Mouse (Mus musculus) embryonic facial prominence, embryonic 11.5 days (tissue): ENCODE data around the gene Prl7a1. TPM values are rescaled to one million over a fixed set of nuclear protein-coding genes. Genes with fewer than 3 reads are reported as not detected.

ENCODE experiments used
- ATAC-seq: fragments of 200-750 bp; cut with Nextera tagmentation; replicated peaks from 2 replicates; pipeline ENCODE4 v1.8.0; 2017; ENCODE audit warnings: low read depth; ENCODE audit not compliant: insufficient number of reproducible peaks, low FRiP score, low TSS enrichment
- DNase-seq: peaks from one replicate; pipeline ENCODE4 v3.0.0-alpha.2; 2015; ENCODE audit warnings: low spot score
- H3K27ac ChIP-seq: fragments of 300-500 bp; sonication (generic); replicated peaks from 2 replicates; pipeline ENCODE4 v1.5.1; 2014; ENCODE audit warnings: mild to moderate bottlenecking, low read depth, low read length, control low read depth
- H3K27me3 ChIP-seq: fragments of 300-500 bp; sonication (generic); 2 replicates; pipeline ENCODE4 v1.6.1; 2014; ENCODE audit warnings: mild to moderate bottlenecking, low read length, moderate library complexity, mixed read lengths; ENCODE audit not compliant: control insufficient read depth, insufficient read depth
- H3K36me3 ChIP-seq: fragments of 300-500 bp; sonication (generic); replicated peaks from 2 replicates; pipeline ENCODE4 v1.6.1; 2014; ENCODE audit warnings: low read depth, mild to moderate bottlenecking, low read length, moderate library complexity, mixed read lengths; ENCODE audit not compliant: control insufficient read depth, insufficient read depth
- H3K4me1 ChIP-seq: fragments of 300-500 bp; sonication (generic); 2 replicates; pipeline ENCODE4 v1.6.1; 2014; ENCODE audit warnings: low read length, mixed read lengths; ENCODE audit not compliant: control insufficient read depth, insufficient read depth
- H3K4me2 ChIP-seq: fragments of 300-500 bp; sonication (generic); 2 replicates; pipeline ENCODE4 v1.6.1; 2014; ENCODE audit warnings: low read depth, mild to moderate bottlenecking, control low read depth, low read length, moderate library complexity
- H3K4me3 ChIP-seq: fragments of 300-500 bp; sonication (generic); 2 replicates; pipeline ENCODE4 v1.5.1; 2014; ENCODE audit warnings: low read depth, low read length, control low read depth
- H3K9ac ChIP-seq: fragments of 300-500 bp; sonication (generic); replicated peaks from 2 replicates; pipeline ENCODE4 v1.6.1; 2014; ENCODE audit warnings: mild to moderate bottlenecking, control low read depth, low read length
- H3K9me3 ChIP-seq: fragments of 300-500 bp; sonication (generic); replicated peaks from 2 replicates; pipeline ENCODE4 v1.6.1; 2016; ENCODE audit warnings: mild to moderate bottlenecking, low read length, inconsistent platforms, mixed read lengths; ENCODE audit not compliant: control insufficient read depth
- WGBS: fragments of 180-500 bp; shearing (Covaris S2); extraction: QIAGEN DNeasy Blood & Tissue Kit; methylation state at CpG from one replicate; pipeline ENCODE4 v1.1.7; 2014; 5-methylcytosine and 5-hydroxymethylcytosine counted together
- polyA plus RNA-seq: library from polyadenylated mRNA; unstranded; fragments of >200 nt; fragmentation: Nextera tagmentation; extraction: Ambion mirVana; gene quantifications from 2 replicates; pipeline ENCODE4 v1.2.1, GENCODE M21; 2014

Gene Prl7a1
- not detected in 2 replicates for polyA plus RNA-seq

- Histone ChIP-seq H3K27me3 (no peaks in the 10 kb centered on the region), H3K27ac (no peak within 1 kb of the TSS)
- WGBS: 96% methylated on average over 3 of the region's 3 CpGs
Observed at GRCm38 (mm10) chr13:27642393-27642792, at the start of gene Prl7a1. TSS of gene Prl7a1 (minus strand) at chr13:27642493.

GRCm38 (mm10) chr13:27667936-27668335 is 25.6 kb upstream of the Prl7a1 start, which contains the start of gene Prl7a2:
TSS of gene Prl7a2 (minus strand) at chr13:27668036.
- 83% methylated on average over 4 of the region's 4 CpGs for WGBS
- H3K9me3 ChIP-seq: no peaks in the 10 kb centered on the region

More at GRCm38 (mm10) chr13:27642393-27642792, at the start of gene Prl7a1:
- Histone ChIP-seq H3K9ac (no peak within 1 kb of the TSS), H3K36me3 (no peaks in the 10 kb centered on the region), H3K4me1 (no peaks in the 10 kb centered on the region), H3K9me3 (no peaks in the 10 kb centered on the region), H3K4me2 (no peak within 1 kb of the TSS), H3K4me3 (no peak within 1 kb of the TSS)
- no peak for ATAC-seq
- no peak for DNase-seq

GRCm38 (mm10) chr13:27660747-27661146 is 18.5 kb upstream of the Prl7a1 start:
- Histone ChIP-seq H3K27me3 (no peaks in the 10 kb centered on the region), H3K4me1 (no peaks in the 10 kb centered on the region), H3K9me3 (no peaks in the 10 kb centered on the region), H3K36me3 (no peaks in the 10 kb centered on the region), H3K4me2 (no peak overlapping the region), H3K4me3 (no peak overlapping the region), H3K27ac (no peak overlapping the region), H3K9ac (no peak overlapping the region)
- DNase-seq (no peak), ATAC-seq (no peak)
- WGBS: 89% methylated on average over 2 of the region's 2 CpGs

More at GRCm38 (mm10) chr13:27667936-27668335, 25.6 kb upstream of the Prl7a1 start, which contains the start of gene Prl7a2:
- no peak within 1 kb of the TSS for H3K27ac ChIP-seq
- no peaks in the 10 kb centered on the region for H3K36me3 ChIP-seq
- H3K4me1 ChIP-seq: no peaks in the 10 kb centered on the region
- H3K4me3 ChIP-seq: no peak within 1 kb of the TSS
- no peaks in the 10 kb centered on the region for H3K27me3 ChIP-seq
- H3K4me2 ChIP-seq: no peak within 1 kb of the TSS
- H3K9ac ChIP-seq: no peak within 1 kb of the TSS
- DNase-seq: no peak
- no peak for ATAC-seq

GRCm38 (mm10) chr13:27610482-27610881 is 31.8 kb downstream of the Prl7a1 start, which contains the start of gene Prl7b1:
TSS of gene Prl7b1 (minus strand) at chr13:27610582.
- no peak within 1 kb of the TSS for H3K4me3 ChIP-seq
- no peak within 1 kb of the TSS for H3K4me2 ChIP-seq
- no peaks in the 10 kb centered on the region for H3K36me3 ChIP-seq
- no peaks in the 10 kb centered on the region for H3K27me3 ChIP-seq
- H3K4me1 ChIP-seq: no peaks in the 10 kb centered on the region
- no peak within 1 kb of the TSS for H3K9ac ChIP-seq
- no peak for ATAC-seq
- H3K9me3 ChIP-seq: no peaks in the 10 kb centered on the region
- H3K27ac ChIP-seq: no peak within 1 kb of the TSS
- DNase-seq: no peak
- 81% methylated on average over 4 of the region's 4 CpGs for WGBS

Other genes with a start within 250 kb of the Prl7a1 start
- gene Prl8a6, start 203.8 kb downstream of the Prl7a1 start, polyA plus RNA-seq: not detected in 2 replicates
- not detected in 2 replicates for gene Prl8a8, start 129.3 kb downstream of the Prl7a1 start, polyA plus RNA-seq
- gene Prl8a9, start 77.9 kb downstream of the Prl7a1 start, polyA plus RNA-seq: not detected in 2 replicates
- gene Prl8a1, start 60.3 kb downstream of the Prl7a1 start, polyA plus RNA-seq: not detected in 2 replicates
- not detected in 2 replicates for gene Prl7b1, start 31.9 kb downstream of the Prl7a1 start, polyA plus RNA-seq
- not detected in 2 replicates for gene Prl7a2, start 25.5 kb upstream of the Prl7a1 start, polyA plus RNA-seq
- not detected in 2 replicates for gene Prl7d1, start 74.2 kb upstream of the Prl7a1 start, polyA plus RNA-seq
- not detected in 2 replicates for gene Prl7c1, start 138.3 kb upstream of the Prl7a1 start, polyA plus RNA-seq
- not detected in 2 replicates for gene Prl2a1, start 159.2 kb upstream of the Prl7a1 start, polyA plus RNA-seq
- not detected in 2 replicates for gene Prl2c1, start 206.8 kb upstream of the Prl7a1 start, polyA plus RNA-seq